Mouse (Mus musculus) kidney, adult 2 months (tissue): ENCODE data around the gene Zfp974.
"Not testable (repeated sequence)": the region's sequence is repeated elsewhere in the genome, so short reads cannot be mapped to it uniquely, and the experiment has no call there.

Source experiments
- CTCF ChIP-seq: fragments of 200-500 bp; conservative IDR thresholded peaks from 2 replicates; pipeline ENCODE4 v1.5.1; 2011; ENCODE audit warnings: low read depth, mild to moderate bottlenecking, control low read depth, low read length, moderate library complexity, mixed read lengths; ENCODE audit not compliant: insufficient read depth, insufficient read length
- POLR2A ChIP-seq: fragments of 200-500 bp; IDR thresholded peaks from one replicate; pipeline ENCODE4 v1.6.1; 2011; ENCODE audit warnings: low read depth, low read length, control low read depth

- TF ChIP-seq CTCF, POLR2A: not testable (repeated sequence)
These were observed 66.7 kb downstream of the Zfp974 start for GRCm38 (mm10) chr7:27862578-27862977.
